Mouse (Mus musculus) spleen, adult 2 months (tissue): Measurements from ENCODE around the gene Rps3. TPM values are rescaled to one million over a fixed set of nuclear protein-coding genes. Genes with fewer than 3 reads are reported as not detected.
A peak's percentile ranks its signal among the peaks of the same experiment; 100 is the strongest.

Experiments used
- DNase-seq, 2 experiments: peaks; one replicate each; pipeline versions ENCODE4 v3.0.0 to v3.0.0-alpha.2; 2012 to 2021; ENCODE audit warnings: low spot score in 2 of 2, low read depth in 1 of 2
- H3K27ac ChIP-seq: fragments of 200-500 bp; 2 replicates; pipeline ENCODE4 v1.5.1; 2012; ENCODE audit warnings: low read length, inconsistent platforms; ENCODE audit not compliant: insufficient read depth
- H3K27me3 ChIP-seq: fragments of 200-500 bp; 2 replicates; pipeline ENCODE4 v1.6.1; 2012; ENCODE audit warnings: mild to moderate bottlenecking, moderate library complexity, low read length, inconsistent platforms; ENCODE audit not compliant: control insufficient read depth, insufficient read depth
- H3K36me3 ChIP-seq: fragments of 200-500 bp; 2 replicates; pipeline ENCODE4 v1.6.1; 2012; ENCODE audit warnings: mild to moderate bottlenecking, low read length, inconsistent platforms; ENCODE audit not compliant: control insufficient read depth, insufficient read depth
- H3K4me1 ChIP-seq: fragments of 200-500 bp; 2 replicates; pipeline ENCODE4 v1.6.1; 2011; ENCODE audit warnings: inconsistent platforms; ENCODE audit not compliant: control insufficient read depth, insufficient read depth, insufficient read length
- H3K4me3 ChIP-seq: fragments of 200-500 bp; 2 replicates; pipeline ENCODE4 v1.5.1; 2011; ENCODE audit warnings: mild to moderate bottlenecking, inconsistent platforms; ENCODE audit not compliant: insufficient read depth, insufficient read length; ENCODE audit errors: extremely low read depth
- CTCF ChIP-seq: fragments of 200-500 bp; IDR thresholded peaks from 2 replicates; pipeline ENCODE4 v1.5.1; 2011; ENCODE audit warnings: mild to moderate bottlenecking, inconsistent platforms; ENCODE audit not compliant: insufficient read depth, insufficient read length, insufficient replicate concordance; ENCODE audit errors: extremely low read depth
- POLR2A ChIP-seq: fragments of 200-500 bp; IDR thresholded peaks from 2 replicates; pipeline ENCODE4 v1.6.1; 2011; ENCODE audit warnings: low read depth, low read length, inconsistent platforms
- WGBS: fragments of 180-500 bp; shearing (Covaris S2); methylation state at CpG from one replicate; pipeline ENCODE4 v1.1.7; 2018; 5-methylcytosine and 5-hydroxymethylcytosine counted together
- polyA plus RNA-seq: library from polyadenylated mRNA; depleted of rRNA; stranded (reverse); fragments of >200 nt; gene quantifications from 2 replicates; pipeline ENCODE4 v1.2.3, GENCODE M21; 2012; rRNA removed

Gene Rps3
- 324 and 363 TPM in 2 replicates for polyA plus RNA-seq

DNA sequence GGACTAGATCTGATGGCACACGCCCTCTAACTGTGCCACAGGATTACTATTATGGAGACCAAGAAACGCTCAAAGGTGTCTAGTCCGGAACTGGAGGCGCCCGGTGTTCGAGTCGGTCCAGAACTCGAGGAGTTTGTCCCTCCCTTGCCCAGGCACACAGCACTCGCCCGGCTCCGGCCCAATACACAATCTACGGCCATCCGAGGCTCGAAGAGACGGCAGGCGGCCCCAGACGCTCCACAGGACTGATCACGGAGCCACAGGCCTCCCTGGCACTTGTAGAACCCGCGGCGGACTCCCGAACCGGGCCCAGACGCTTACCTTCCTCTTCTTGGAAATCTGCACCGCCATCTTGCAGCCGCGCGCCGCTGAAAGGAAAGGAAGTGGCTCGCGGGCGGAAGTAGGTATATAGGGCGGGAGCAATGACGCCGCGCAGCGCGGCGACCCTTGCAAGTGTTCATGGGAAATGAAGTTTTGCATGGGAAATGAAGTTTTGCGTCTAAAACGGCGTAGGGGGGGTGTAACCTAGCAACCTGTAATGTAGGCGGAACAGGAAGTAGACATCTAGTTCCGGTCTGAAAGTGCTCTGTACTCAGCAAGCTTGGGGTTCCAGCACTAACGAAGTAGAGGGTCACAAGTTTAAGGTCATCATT, at the start of gene Rps3:
Rps3 (minus strand) TSS at position 468 of the 653 bp plus-strand sequence.
- peaks cover 31% of the 10 kb centered on the region for H3K36me3 ChIP-seq
- TF ChIP-seq CTCF (no peak), POLR2A (peak; percentile 69)
- H3K4me1 ChIP-seq, result no peaks in the 10 kb centered on the region; the same call in 1 of the 2 replicates
- peak within 1 kb of the TSS; percentile 72 for H3K27ac ChIP-seq
- H3K27me3 ChIP-seq, result no peaks in the 10 kb centered on the region
- peak; percentile 89 to 97 for DNase-seq
- H3K4me3 ChIP-seq, result peak within 1 kb of the TSS; percentile 71
- under 1% methylated on average over 45 of the region's 45 CpGs for WGBS

GRCm38 (mm10) chr7:99532526-99532925, 49.0 kb upstream of the Rps3 start:
- no peak overlapping the region for H3K27ac ChIP-seq
- DNase-seq, result no peak
- TF ChIP-seq CTCF (no peak), POLR2A (no peak)
- H3K4me3 ChIP-seq, result no peak overlapping the region
- no peaks in the 10 kb centered on the region for H3K36me3 ChIP-seq
- 77% methylated on average over 4 of the region's 4 CpGs for WGBS
- no peaks in the 10 kb centered on the region for H3K27me3 ChIP-seq
- H3K4me1 ChIP-seq, result peaks cover 3% of the 10 kb centered on the region; the same call in 1 of the 2 replicates

- DNase-seq, result no peak
- Histone ChIP-seq H3K4me3 (no peak overlapping the region), H3K27me3 (no peaks in the 10 kb centered on the region), H3K4me1 (peaks cover 3% of the 10 kb centered on the region; the same call in 1 of the 2 replicates), H3K27ac (no peak overlapping the region), H3K36me3 (no peaks in the 10 kb centered on the region)
- TF ChIP-seq CTCF (no peak), POLR2A (no peak)
- WGBS, result 52% methylated on average over 3 of the region's 3 CpGs
Observed at GRCm38 (mm10) chr7:99531408-99531970, 48.0 kb upstream of the Rps3 start.

- no peaks in the 10 kb centered on the region for H3K36me3 ChIP-seq
- no peak for TF ChIP-seq POLR2A
- H3K27me3 ChIP-seq, result no peaks in the 10 kb centered on the region
- 64% methylated on average over 5 of the region's 5 CpGs for WGBS
- H3K4me3 ChIP-seq, result no peak overlapping the region
- DNase-seq, result no peak
- H3K27ac ChIP-seq, result no peak overlapping the region
- H3K4me1 ChIP-seq, result no peaks in the 10 kb centered on the region; the same call in 1 of the 2 replicates
Observed at GRCm38 (mm10) chr7:99529410-99529809, 45.9 kb upstream of the Rps3 start.

DNA sequence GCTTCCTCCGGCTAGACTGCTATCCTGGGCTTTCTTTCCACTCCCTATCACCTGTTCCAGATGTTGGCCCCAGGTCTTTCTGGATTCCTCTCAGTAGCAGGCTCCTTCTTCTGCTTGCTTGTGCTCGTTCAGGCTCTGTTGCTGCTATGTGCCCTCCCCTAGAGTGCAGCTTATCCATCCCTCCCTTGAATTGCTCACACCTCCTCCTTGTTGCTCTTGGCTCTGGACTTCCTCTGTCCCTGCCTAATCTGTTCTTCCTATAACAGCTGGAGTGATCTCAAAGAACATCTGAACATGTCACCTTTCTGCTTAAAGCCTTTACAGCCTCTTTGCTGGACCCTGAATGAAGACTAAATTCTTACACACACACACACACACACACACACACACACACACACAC, 45.0 kb upstream of the Rps3 start:
- Histone ChIP-seq H3K4me3 (no peak overlapping the region), H3K27me3 (no peaks in the 10 kb centered on the region), H3K36me3 (no peaks in the 10 kb centered on the region), H3K27ac (no peak overlapping the region), H3K4me1 (no peaks in the 10 kb centered on the region; the same call in 1 of the 2 replicates)
- TF ChIP-seq CTCF (no peak), POLR2A (no peak)
- no peak for DNase-seq
- WGBS, result 71% methylated on average over 2 of the region's 2 CpGs

DNA sequence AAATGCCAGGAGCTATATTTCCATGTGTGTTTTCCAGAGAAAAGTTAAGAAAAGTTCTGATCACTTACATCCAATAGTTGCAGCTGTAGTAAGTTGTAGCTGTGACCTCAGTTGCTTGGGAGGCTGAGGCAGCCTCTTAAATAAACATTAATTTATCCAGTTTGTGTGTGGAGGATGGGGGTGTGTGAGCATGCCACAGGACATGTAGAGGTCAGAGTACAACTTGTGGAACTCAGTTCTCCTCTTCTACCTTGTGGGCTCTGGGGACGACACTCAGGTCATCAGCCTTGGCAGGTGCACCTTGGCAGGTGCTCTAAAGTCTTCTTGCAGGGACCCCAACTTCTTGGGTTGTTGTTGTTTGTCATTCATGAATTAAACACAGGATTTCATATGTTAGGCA, 40.3 kb upstream of the Rps3 start:
- H3K27me3 ChIP-seq, result no peaks in the 10 kb centered on the region
- TF ChIP-seq POLR2A, result no peak
- no peak for TF ChIP-seq CTCF
- H3K27ac ChIP-seq, result no peak overlapping the region
- no peaks in the 10 kb centered on the region for H3K36me3 ChIP-seq
- H3K4me3 ChIP-seq, result no peak overlapping the region
- no peak for DNase-seq
- no peaks in the 10 kb centered on the region for H3K4me1 ChIP-seq
- 89% methylated on average over 1 of the region's 1 CpGs for whole genome bisulfite sequencing

DNA sequence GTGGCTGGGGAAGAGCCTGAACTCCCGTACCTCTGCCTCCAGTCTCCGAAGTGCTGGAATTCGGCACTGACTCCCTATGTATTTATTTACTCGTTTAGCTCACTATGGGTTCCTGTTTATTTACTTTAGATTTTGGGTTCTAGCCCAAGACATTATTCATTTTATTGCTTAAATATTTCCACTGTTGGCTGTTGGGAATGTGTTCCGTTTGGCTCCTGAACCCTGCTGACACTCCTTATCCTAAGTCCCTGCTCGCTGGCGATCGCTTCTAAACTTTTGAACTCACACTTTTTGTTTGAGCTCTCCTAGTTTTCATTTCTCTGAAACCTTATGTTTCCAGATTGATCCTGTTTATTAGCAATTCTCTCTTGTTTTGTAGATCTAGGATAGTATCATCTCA, 39.6 kb upstream of the Rps3 start:
- no peaks in the 10 kb centered on the region for H3K36me3 ChIP-seq
- no peak overlapping the region for H3K4me3 ChIP-seq
- TF ChIP-seq POLR2A (no peak), CTCF (no peak)
- no peak for DNase-seq
- H3K27me3 ChIP-seq, result no peaks in the 10 kb centered on the region
- no peak overlapping the region for H3K27ac ChIP-seq
- H3K4me1 ChIP-seq, result no peaks in the 10 kb centered on the region
- 90% methylated on average over 8 of the region's 8 CpGs for WGBS
